Mouse (Mus musculus): ENCODE measurements around the gene Olfr625-ps1.
"Not testable (repeated sequence)": the region's sequence is repeated elsewhere in the genome, so short reads cannot be mapped to it uniquely, and the experiment has no call there.

Olfr625-ps1 gene

DNA sequence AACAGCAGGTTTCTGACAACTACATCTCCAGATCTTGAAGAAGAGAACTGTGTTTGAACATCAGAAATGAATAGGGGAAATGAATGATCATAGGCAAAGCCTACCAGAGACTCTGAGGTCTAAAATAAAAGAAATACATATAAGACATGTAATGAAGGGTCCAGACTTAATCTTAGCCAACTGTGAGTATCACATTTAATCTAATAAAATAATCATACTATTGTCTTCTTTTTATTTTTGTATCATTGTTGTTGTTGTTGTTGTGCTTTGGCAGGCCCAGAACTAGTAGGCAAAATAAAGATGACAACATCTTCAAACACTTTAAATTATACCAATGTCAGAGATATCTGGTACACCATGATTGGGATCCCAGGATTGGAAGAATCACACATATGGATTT lies at the start of gene Olfr625-ps1:
Gene Olfr625-ps1 (plus strand): TSS at position 301 of the 400 bp plus-strand sequence.
- no peak for DNase-seq

DNA sequence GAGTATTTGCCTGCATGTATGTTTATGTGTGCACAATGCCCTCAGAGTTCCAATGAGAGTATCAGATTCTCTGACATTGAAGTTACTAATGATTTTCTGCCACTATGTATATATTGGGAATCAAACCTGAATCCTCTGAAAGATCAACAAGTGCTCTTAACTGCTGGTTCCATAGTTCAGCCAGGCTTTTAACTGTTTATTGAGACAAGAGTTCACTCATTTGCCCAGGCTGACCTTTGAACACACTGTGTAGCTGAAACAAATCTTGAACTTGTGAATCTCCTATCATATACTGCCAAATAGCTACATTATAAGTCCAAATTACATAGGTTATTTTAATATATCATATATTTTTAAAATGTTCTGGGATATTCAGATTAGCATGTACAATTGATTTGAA lies 45.7 kb upstream of the Olfr625-ps1 start:
- no peak for DNase-seq

DNA sequence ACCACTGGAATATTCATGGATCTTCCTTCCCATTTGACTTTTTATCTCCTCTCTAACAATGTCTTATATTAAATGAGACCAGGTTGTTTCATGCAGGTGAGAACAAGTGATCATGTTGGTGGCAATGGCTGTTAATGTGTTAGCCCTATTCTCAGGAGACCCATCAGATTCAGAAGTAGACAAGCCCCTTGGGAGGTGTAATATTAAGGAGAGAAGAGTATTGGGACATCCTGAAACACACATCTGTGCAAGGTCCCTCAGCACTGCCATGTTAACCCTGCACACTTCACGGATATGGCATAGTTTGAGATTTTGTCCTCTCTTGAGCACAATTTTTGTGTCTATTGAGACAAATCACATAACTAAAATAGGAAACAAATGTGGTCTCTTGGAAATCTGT lies 39.9 kb upstream of the Olfr625-ps1 start, which contains the start of gene Olfr622:
Gene Olfr622 (minus strand): TSS at position 101 of the 400 bp plus-strand sequence.
- DNase-seq: no peak

DNA sequence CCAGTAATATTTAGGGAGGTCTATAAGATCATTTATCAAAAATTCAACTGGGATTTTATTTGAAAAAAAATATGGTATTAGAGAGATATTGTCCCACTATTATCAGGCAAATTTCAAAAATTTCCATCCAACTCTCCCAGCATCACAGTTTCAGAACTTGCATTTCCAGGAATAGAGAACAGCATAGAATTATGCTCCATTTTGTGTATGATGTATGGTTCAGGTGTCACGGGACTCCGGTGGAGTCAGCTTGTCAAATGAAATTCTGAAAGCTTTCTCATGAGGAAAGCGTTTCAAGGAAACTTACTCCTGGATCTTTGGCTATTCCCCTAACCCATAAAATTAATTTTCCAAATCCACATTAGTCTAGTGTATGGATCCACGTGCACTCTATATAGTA lies 38.5 kb upstream of the Olfr625-ps1 start:
- DNase-seq: no peak

DNA sequence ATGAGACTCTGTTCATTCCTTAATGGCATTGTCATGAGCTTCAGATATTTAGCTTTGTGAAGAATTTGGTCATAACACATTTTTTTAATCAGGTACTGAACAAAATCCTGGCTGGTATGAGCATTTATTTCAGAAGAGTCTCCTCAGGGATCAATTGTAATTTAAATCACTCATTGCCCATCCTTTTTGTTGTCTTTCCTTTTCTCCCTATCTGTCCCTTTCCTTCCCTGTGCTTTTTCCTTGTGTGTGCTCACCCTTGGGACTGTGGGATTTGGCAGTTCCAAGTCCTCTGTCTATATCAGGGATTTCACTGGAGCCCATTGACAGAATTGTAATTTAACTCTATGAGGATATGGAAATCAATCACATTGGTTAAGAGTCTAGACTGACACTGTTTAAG lies 18.9 kb upstream of the Olfr625-ps1 start, which contains the start of gene Olfr623:
Gene Olfr623 (minus strand): TSS at position 101 of the 400 bp plus-strand sequence.
- no peak for DNase-seq

- DNase-seq: no peak
Measured at GRCm38 (mm10) chr7:103671091-103671490, 11.4 kb upstream of the Olfr625-ps1 start, which contains the start of gene Olfr624. Gene Olfr624 (minus strand): TSS chr7:103671191.

- DNase-seq: no peak
Measured at GRCm38 (mm10) chr7:103699469-103699868, 16.9 kb downstream of the Olfr625-ps1 start.

GRCm38 (mm10) chr7:103712024-103712423 lies 29.5 kb downstream of the Olfr625-ps1 start:
- no peak for DNase-seq

GRCm38 (mm10) chr7:103714371-103714770 lies 31.9 kb downstream of the Olfr625-ps1 start, which contains the start of gene Olfr243:
Gene Olfr243 (plus strand): TSS chr7:103714671.
- no peak for DNase-seq

GRCm38 (mm10) chr7:103716398-103716797 lies 33.9 kb downstream of the Olfr625-ps1 start:
- DNase-seq: not testable (repeated sequence)

DNA sequence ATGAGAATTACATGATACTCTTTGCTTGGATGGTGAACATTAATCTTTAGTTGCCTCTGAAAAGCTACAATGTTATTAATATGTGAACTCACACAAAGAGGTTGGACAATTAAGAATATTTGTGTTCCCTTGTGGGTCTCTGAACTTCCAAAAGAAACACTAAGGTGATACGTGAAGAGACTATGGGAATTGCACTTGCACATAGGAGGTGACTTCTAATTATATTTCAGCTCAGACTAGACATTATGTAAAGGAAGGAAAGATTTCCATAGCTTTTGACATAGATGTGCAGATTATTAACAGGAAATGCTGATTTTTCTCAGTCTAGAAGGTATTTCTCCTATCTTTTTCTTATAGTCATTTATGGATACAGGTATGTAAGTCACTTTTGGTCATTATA lies 47.6 kb downstream of the Olfr625-ps1 start, which contains the start of gene Olfr628:
Gene Olfr628 (plus strand): TSS at position 301 of the 400 bp plus-strand sequence.
- no peak for DNase-seq
